Mouse (Mus musculus): Measurements from ENCODE around the gene Large2. TPM values are rescaled to one million over a fixed set of nuclear protein-coding genes. Genes with fewer than 3 reads are reported as not detected.

Large2 gene
- total and polyA plus RNA-seq, 2 experiments from 2014 or later: 1.4 to 1.6 TPM

DNA sequence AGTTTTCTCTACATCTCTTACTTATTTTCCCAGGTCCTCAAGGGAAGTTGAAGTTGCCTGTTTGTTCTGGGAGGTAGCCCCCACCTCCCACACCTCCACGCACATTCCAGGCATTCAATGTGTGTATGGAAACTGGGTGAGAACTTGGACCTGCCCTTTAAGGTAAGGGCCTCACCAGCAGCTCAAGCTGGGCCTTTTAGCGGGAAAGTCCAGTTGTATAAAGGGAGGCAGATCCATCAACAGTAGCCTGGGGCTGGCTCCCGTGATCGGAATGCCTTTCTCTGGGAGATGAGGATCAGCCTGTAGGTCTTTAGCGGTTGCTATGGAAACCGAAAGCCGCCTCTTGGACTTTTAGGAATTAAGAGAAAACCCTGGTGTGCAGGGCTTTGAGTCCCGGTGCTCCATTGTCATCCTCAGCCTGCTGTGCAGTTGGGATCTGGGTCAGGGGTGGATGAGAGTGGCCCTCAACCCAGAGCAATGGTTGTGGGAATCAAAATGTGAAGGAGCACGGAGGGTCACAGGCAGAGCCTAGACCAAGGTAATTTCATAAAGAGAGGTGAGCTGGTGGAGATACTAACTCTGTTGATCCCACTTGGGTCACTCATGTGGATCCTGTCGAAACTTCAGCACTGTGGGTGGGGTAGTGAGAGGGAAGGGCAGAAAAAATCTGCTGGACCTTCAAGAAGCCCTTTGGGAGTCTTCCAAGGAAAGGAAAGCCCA, 2.5 kb downstream of the Large2 start:
- Histone ChIP-seq H3K9me3 (ENCODE audit: low read length) (no peaks in the 10 kb centered on the region), H3K9ac (replicated peaks; ENCODE audit: low read length, poor library complexity, severe bottlenecking) (no peak overlapping the region), H3K27ac (ENCODE audit: low read depth, low read length) (peak overlapping the region; percentile 26; the same call in 1 of the 2 replicates), H3K4me3 (ENCODE audit: low read depth, low read length) (no peak overlapping the region), H3K4me1 (ENCODE audit: insufficient read depth, low read length) (peaks cover 28% of the 10 kb centered on the region), H3K4me2 (ENCODE audit: low read depth, low read length, poor library complexity, severe bottlenecking) (no peak overlapping the region), H3K27me3 (ENCODE audit: insufficient read depth, low read length) (peaks cover 13% of the 10 kb centered on the region; the same call in 1 of the 2 replicates), H3K36me3 (ENCODE audit: insufficient read depth, low read length) (no peaks in the 10 kb centered on the region)
- DNase-seq (ENCODE audit: low spot score) (peak; percentile 57), ATAC-seq (ENCODE audit: low FRiP score) (no peak)
- no peak for TF ChIP-seq CTCF (IDR thresholded peaks at IDR 0.05)
- WGBS: 9% methylated on average over 10 of the region's 10 CpGs

DNA sequence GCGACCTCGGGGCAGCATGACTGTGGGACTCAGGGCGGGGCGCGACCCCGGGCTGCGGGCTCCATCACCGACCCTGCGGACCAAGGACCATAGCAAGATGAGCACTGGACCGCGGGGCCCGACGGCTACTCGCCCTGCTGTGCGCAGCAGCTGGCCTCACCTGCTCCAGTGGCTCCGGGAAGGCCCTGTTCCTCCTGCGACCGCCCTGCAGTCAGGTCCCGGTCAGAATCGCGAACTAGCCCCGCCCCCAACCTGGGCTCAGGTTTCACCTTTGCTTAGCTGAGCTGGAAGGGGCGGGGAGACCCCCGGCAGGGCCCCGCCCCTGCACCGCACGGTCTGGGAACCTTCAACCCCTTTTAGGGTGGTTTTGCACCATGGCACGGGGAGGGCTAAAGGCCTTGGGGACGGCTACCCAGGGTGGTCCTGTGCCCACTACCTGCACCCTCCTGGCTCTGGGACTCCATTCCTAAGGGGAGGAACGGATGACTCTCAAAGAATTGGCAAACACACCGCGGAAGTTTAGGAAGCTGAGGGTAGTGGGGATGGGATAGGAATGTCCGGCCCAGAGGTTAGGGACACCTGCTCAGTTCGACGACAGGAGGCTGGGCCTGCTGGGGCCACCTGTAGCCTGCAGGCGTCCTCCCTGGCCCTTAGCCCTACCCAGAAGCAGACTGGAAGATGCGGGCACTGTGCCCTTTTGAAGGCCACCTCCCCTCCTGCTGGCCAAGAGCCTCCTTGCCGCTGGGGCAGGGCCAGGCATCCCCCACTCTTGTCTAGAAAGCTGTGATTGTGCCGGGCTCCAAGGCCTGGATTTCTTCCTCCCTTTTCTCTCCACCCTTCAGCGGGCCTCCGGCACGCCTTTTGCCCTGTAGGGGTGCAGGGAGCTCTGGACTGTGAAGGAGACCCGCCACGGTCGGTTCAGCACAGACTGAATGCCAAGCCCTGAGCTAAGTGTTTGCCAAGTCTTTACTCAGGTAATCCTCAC, 3.6 kb downstream of the Large2 start:
- ATAC-seq (ENCODE audit: low FRiP score): no peak
- H3K36me3 ChIP-seq (ENCODE audit: insufficient read depth, low read length): no peaks in the 10 kb centered on the region
- H3K9me3 ChIP-seq (ENCODE audit: low read length): no peaks in the 10 kb centered on the region
- no peak for TF ChIP-seq CTCF (IDR thresholded peaks at IDR 0.05)
- H3K4me2 ChIP-seq (ENCODE audit: low read depth, low read length, poor library complexity, severe bottlenecking): peak overlapping the region; percentile 48
- 6% methylated on average over 38 of the region's 45 CpGs for WGBS
- H3K27me3 ChIP-seq (ENCODE audit: insufficient read depth, low read length): peaks cover 13% of the 10 kb centered on the region; the same call in 1 of the 2 replicates
- H3K27ac ChIP-seq (ENCODE audit: low read depth, low read length): peak overlapping the region; percentile 26; the same call in 1 of the 2 replicates
- DNase-seq (ENCODE audit: low spot score): peak; percentile 27
- H3K4me3 ChIP-seq (ENCODE audit: low read depth, low read length): peak overlapping the region; percentile 28
- H3K9ac ChIP-seq (replicated peaks; ENCODE audit: low read length, poor library complexity, severe bottlenecking): peak overlapping the region; percentile 42; the same call in 1 of the 2 replicates
- H3K4me1 ChIP-seq (ENCODE audit: insufficient read depth, low read length): peaks cover 25% of the 10 kb centered on the region

DNA sequence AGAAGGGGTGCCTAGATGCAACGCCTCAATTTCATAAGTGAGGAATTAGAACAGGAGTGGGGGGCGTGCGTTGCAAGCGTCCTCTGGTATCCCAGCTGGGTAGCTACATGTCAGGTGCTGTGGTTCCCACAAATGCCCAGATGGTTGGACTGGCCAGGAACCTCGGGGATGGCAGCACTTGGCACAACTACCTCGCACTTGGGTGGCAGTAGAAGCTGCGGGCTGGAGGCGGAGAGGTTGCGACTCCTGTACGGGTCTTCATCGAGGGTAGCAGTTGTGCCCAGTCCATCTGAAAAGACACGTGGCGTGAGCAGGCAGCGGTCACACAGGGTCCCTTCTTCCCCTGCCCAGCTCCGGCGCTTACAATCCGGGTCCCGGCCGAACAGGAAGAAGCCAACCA, 4.3 kb downstream of the Large2 start:
- Histone ChIP-seq H3K36me3 (ENCODE audit: insufficient read depth, low read length) (no peaks in the 10 kb centered on the region), H3K4me3 (ENCODE audit: low read depth, low read length) (peak overlapping the region; percentile 28), H3K27me3 (ENCODE audit: insufficient read depth, low read length) (peaks cover 13% of the 10 kb centered on the region; the same call in 1 of the 2 replicates), H3K4me2 (ENCODE audit: low read depth, low read length, poor library complexity, severe bottlenecking) (peak overlapping the region; percentile 48), H3K9ac (replicated peaks; ENCODE audit: low read length, poor library complexity, severe bottlenecking) (peak overlapping the region; percentile 42; the same call in 1 of the 2 replicates), H3K9me3 (ENCODE audit: low read length) (no peaks in the 10 kb centered on the region), H3K4me1 (ENCODE audit: insufficient read depth, low read length) (peaks cover 20% of the 10 kb centered on the region), H3K27ac (ENCODE audit: low read depth, low read length) (no peak overlapping the region)
- DNase-seq (ENCODE audit: low spot score) (no peak), ATAC-seq (ENCODE audit: low FRiP score) (no peak)
- 11% methylated on average over 19 of the region's 19 CpGs for WGBS
- no peak for TF ChIP-seq CTCF (IDR thresholded peaks at IDR 0.05)

DNA sequence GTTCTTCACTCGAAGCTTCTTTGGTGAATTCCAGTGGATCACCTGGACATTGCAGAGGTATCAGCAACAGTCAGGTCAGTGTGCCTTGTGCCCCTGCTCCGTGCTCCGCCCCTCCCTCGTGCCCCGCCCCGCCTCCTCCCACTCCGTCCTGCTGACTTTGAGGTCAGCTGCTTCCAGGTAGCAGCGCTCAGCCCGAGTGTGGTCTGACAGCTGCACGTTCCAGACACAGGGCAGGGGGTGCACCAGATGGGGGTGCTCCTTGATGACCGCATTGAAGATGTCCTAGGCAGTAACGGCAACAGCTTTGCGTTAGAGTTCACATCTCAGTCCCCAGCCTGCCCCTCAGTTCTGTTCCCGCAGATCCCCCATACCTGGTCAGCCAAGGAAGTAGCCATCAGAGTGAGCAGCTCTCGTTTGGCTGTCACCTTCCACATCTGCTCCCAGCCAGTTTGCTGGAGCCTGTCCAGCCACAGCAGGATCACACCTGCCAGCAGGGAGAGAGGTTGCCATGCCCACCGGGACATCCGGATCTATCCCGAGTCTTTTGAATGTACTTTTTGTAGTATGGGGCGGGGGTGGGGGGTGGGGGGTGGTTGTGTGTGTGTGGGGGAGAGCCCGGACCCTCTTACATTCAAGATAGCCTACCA, 7.2 kb downstream of the Large2 start:
- TF ChIP-seq CTCF (IDR thresholded peaks at IDR 0.05): no peak
- no peak overlapping the region for H3K4me3 ChIP-seq (ENCODE audit: low read depth, low read length)
- peaks cover 14% of the 10 kb centered on the region for H3K4me1 ChIP-seq (ENCODE audit: insufficient read depth, low read length)
- H3K9ac ChIP-seq (replicated peaks; ENCODE audit: low read length, poor library complexity, severe bottlenecking): no peak overlapping the region
- DNase-seq (ENCODE audit: low spot score) (no peak), ATAC-seq (ENCODE audit: low FRiP score) (no peak)
- peaks cover 13% of the 10 kb centered on the region; the same call in 1 of the 2 replicates for H3K27me3 ChIP-seq (ENCODE audit: insufficient read depth, low read length)
- no peaks in the 10 kb centered on the region for H3K9me3 ChIP-seq (ENCODE audit: low read length)
- H3K4me2 ChIP-seq (ENCODE audit: low read depth, low read length, poor library complexity, severe bottlenecking): no peak overlapping the region
- no peak overlapping the region for H3K27ac ChIP-seq (ENCODE audit: low read depth, low read length)
- peaks cover 15% of the 10 kb centered on the region; the same call in 1 of the 2 replicates for H3K36me3 ChIP-seq (ENCODE audit: insufficient read depth, low read length)
- WGBS: 53% methylated on average over 20 of the region's 20 CpGs

DNA sequence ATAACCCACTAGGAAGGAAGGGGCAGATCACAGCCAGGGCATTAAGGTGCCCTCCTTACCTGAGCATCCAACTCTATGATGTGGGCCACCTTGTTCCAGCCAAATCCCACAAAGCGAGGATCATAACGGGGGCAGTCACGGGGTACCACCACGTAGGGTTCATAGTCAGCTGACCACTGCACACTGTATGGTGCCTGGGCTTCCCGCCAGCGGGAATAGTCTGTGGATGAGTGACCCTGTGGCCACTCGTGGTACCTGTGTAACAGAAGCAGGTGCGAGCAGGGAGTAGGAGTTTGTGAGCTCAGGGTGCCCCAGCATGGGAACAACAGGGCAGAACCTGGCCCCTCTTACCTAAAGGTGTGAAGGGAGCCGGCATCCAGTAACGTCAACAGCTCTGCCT, 9.1 kb downstream of the Large2 start:
- Histone ChIP-seq H3K9ac (replicated peaks; ENCODE audit: low read length, poor library complexity, severe bottlenecking) (no peak overlapping the region), H3K4me3 (ENCODE audit: low read depth, low read length) (no peak overlapping the region), H3K4me1 (ENCODE audit: insufficient read depth, low read length) (no peaks in the 10 kb centered on the region; the same call in 1 of the 2 replicates), H3K36me3 (ENCODE audit: insufficient read depth, low read length) (peaks cover 23% of the 10 kb centered on the region; the same call in 1 of the 2 replicates), H3K27ac (ENCODE audit: low read depth, low read length) (no peak overlapping the region), H3K27me3 (ENCODE audit: insufficient read depth, low read length) (peaks cover 13% of the 10 kb centered on the region; the same call in 1 of the 2 replicates), H3K4me2 (ENCODE audit: low read depth, low read length, poor library complexity, severe bottlenecking) (no peak overlapping the region), H3K9me3 (ENCODE audit: low read length) (no peaks in the 10 kb centered on the region)
- ATAC-seq (ENCODE audit: low FRiP score): no peak
- no peak for DNase-seq (ENCODE audit: low spot score)
- WGBS: 90% methylated on average over 10 of the region's 10 CpGs
- no peak for TF ChIP-seq CTCF (IDR thresholded peaks at IDR 0.05)
